Mouse (Mus musculus): ENCODE data around the gene Sept1. TPM values are rescaled to one million over a fixed set of nuclear protein-coding genes. Genes with fewer than 3 reads are reported as not detected.
"Not testable (repeated sequence)": the region's sequence is repeated elsewhere in the genome, so short reads cannot be mapped to it uniquely, and the experiment has no call there.

The Sept1 gene
- polyA plus RNA-seq, 1 experiment: 38.4 TPM

GRCm38 (mm10) chr7:127183828-127184227 is 49.1 kb downstream of the Sept1 start:
- Histone ChIP-seq H3K27me3 (replicated peaks; ENCODE audit: control insufficient read depth, insufficient read depth, low read length) (no peaks in the 10 kb centered on the region), H3K36me3 (ENCODE audit: control insufficient read depth, insufficient read depth, low read length) (no peaks in the 10 kb centered on the region)
- 65% methylated on average over 6 of the region's 6 CpGs for WGBS

DNA sequence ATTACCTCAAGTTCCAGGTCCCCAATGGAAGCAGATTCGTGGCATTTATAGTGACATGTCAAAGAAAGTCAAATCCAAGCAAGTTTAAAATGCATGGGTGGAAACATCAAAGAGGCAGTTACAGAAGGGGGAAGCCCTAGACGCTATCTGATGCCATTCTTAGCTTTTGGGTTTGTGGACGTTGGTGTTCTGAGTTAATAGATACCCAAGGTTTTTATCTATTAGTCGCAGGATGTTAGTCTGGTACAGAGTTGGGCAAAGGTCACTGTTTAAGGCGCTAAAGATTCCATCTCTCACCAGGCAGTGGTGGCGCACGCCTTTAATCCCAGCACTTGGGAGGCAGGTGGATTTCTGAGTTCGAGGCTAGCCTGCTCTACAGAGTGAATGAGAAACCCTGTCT is 49.6 kb downstream of the Sept1 start:
- Histone ChIP-seq H3K27ac (ENCODE audit: insufficient read depth, low read depth, low read length) (no peak overlapping the region), H3K27me3 (replicated peaks; ENCODE audit: control insufficient read depth, insufficient read depth, low read length) (no peaks in the 10 kb centered on the region), H3K4me1 (ENCODE audit: control insufficient read depth, insufficient read depth, low read length) (no peaks in the 10 kb centered on the region), H3K36me3 (ENCODE audit: control insufficient read depth, insufficient read depth, low read length) (no peaks in the 10 kb centered on the region), H3K4me3 (ENCODE audit: insufficient read depth, low read depth, low read length) (no peak overlapping the region)
- peak; percentile 48 for DNase-seq
- TF ChIP-seq CTCF (conservative IDR thresholded peaks at IDR 0.05; ENCODE audit: insufficient read depth, insufficient read length, low read depth, low read length): no peak
- no peak for TF ChIP-seq POLR2A (IDR thresholded peaks at IDR 0.05; ENCODE audit: low read depth, low read length)
- 50% methylated on average over 8 of the region's 8 CpGs for WGBS

More at GRCm38 (mm10) chr7:127183828-127184227, 49.1 kb downstream of the Sept1 start:
- Histone ChIP-seq H3K4me3 (ENCODE audit: insufficient read depth, low read depth, low read length) (no peak overlapping the region), H3K4me1 (ENCODE audit: control insufficient read depth, insufficient read depth, low read length) (no peaks in the 10 kb centered on the region), H3K27ac (ENCODE audit: insufficient read depth, low read depth, low read length) (no peak overlapping the region)
- peak; percentile 66 for TF ChIP-seq CTCF (conservative IDR thresholded peaks at IDR 0.05; ENCODE audit: insufficient read depth, insufficient read length, low read depth, low read length)
- TF ChIP-seq POLR2A (IDR thresholded peaks at IDR 0.05; ENCODE audit: low read depth, low read length): no peak
- DNase-seq: peak; percentile 50

DNA sequence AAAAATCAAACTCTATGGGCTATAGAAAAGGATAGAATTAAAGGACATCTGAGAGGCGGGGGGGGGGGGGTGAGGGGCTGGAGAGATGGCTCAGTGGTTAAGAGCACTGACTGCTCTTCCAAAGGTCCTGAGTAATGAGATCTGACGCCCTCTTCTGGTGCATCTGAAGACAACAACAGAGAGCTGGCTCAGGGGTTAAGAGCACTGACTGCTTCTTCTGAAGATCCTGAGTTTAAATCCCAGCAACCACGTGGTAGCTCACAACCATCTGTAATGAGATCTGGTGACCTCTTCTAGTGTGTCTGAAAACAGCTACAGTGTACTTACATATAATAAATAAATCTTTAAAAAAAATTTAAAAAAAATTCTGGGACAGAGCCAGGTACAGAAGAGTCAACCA is 51.2 kb downstream of the Sept1 start:
- H3K36me3 ChIP-seq (ENCODE audit: control insufficient read depth, insufficient read depth, low read length); DNase-seq; H3K4me1 ChIP-seq (ENCODE audit: control insufficient read depth, insufficient read depth, low read length); H3K4me3 ChIP-seq (ENCODE audit: insufficient read depth, low read depth, low read length); H3K27ac ChIP-seq (ENCODE audit: insufficient read depth, low read depth, low read length); H3K27me3 ChIP-seq (replicated peaks; ENCODE audit: control insufficient read depth, insufficient read depth, low read length): not testable (repeated sequence)
- WGBS: 48% methylated on average over 3 of the region's 3 CpGs

GRCm38 (mm10) chr7:127180783-127181182 is 52.1 kb downstream of the Sept1 start:
- WGBS: 47% methylated on average over 2 of the region's 2 CpGs
- Histone ChIP-seq H3K4me1 (ENCODE audit: control insufficient read depth, insufficient read depth, low read length) (no peaks in the 10 kb centered on the region), H3K4me3 (ENCODE audit: insufficient read depth, low read depth, low read length) (no peak overlapping the region), H3K27ac (ENCODE audit: insufficient read depth, low read depth, low read length) (no peak overlapping the region), H3K27me3 (replicated peaks; ENCODE audit: control insufficient read depth, insufficient read depth, low read length) (no peaks in the 10 kb centered on the region), H3K36me3 (ENCODE audit: control insufficient read depth, insufficient read depth, low read length) (no peaks in the 10 kb centered on the region)
- TF ChIP-seq POLR2A (IDR thresholded peaks at IDR 0.05; ENCODE audit: low read depth, low read length) (no peak), CTCF (conservative IDR thresholded peaks at IDR 0.05; ENCODE audit: insufficient read depth, insufficient read length, low read depth, low read length) (no peak)
- DNase-seq: no peak

DNA sequence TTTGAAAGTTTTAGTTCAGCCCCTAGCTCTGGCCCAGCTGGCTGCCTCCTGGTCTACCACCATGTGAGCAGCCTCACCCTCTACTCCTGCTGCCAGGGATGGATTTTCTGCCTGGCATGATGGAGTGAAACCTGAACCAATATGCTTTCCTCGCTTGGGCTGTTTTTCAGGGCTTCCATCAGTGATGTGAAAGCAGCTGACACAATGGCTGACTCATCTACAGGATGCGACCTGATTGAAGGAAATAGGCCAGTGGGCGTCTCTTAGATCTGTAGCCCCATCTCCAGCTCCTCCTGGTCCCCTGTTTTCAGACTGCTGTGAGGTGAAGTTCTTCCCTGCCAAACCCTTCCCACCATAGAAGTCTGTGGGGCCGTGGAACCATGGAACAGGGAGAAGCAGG is 56.0 kb downstream of the Sept1 start:
- no peaks in the 10 kb centered on the region for H3K36me3 ChIP-seq (ENCODE audit: control insufficient read depth, insufficient read depth, low read length)
- H3K4me1 ChIP-seq (ENCODE audit: control insufficient read depth, insufficient read depth, low read length): no peaks in the 10 kb centered on the region
- no peak overlapping the region for H3K27ac ChIP-seq (ENCODE audit: insufficient read depth, low read depth, low read length)
- no peak for DNase-seq
- WGBS: 69% methylated on average over 4 of the region's 4 CpGs
- TF ChIP-seq POLR2A (IDR thresholded peaks at IDR 0.05; ENCODE audit: low read depth, low read length) (no peak), CTCF (conservative IDR thresholded peaks at IDR 0.05; ENCODE audit: insufficient read depth, insufficient read length, low read depth, low read length) (no peak)
- H3K4me3 ChIP-seq (ENCODE audit: insufficient read depth, low read depth, low read length): no peak overlapping the region
- 0 out of 2 replicates have a peak, but pooled peaks cover 2% of the 10 kb centered on the region for H3K27me3 ChIP-seq (replicated peaks; ENCODE audit: control insufficient read depth, insufficient read depth, low read length)

GRCm38 (mm10) chr7:127166501-127166900 is 66.4 kb downstream of the Sept1 start:
- whole genome bisulfite sequencing: 88% methylated on average over 5 of the region's 5 CpGs
- H3K27ac ChIP-seq (ENCODE audit: insufficient read depth, low read depth, low read length): no peak overlapping the region
- DNase-seq: no peak
- no peak overlapping the region for H3K4me3 ChIP-seq (ENCODE audit: insufficient read depth, low read depth, low read length)
- H3K36me3 ChIP-seq (ENCODE audit: control insufficient read depth, insufficient read depth, low read length): no peaks in the 10 kb centered on the region
- H3K4me1 ChIP-seq (ENCODE audit: control insufficient read depth, insufficient read depth, low read length): no peaks in the 10 kb centered on the region
- TF ChIP-seq POLR2A (IDR thresholded peaks at IDR 0.05; ENCODE audit: low read depth, low read length) (no peak), CTCF (conservative IDR thresholded peaks at IDR 0.05; ENCODE audit: insufficient read depth, insufficient read length, low read depth, low read length) (no peak)
- H3K27me3 ChIP-seq (replicated peaks; ENCODE audit: control insufficient read depth, insufficient read depth, low read length): no peaks in the 10 kb centered on the region

GRCm38 (mm10) chr7:127165607-127166493 is 67.1 kb downstream of the Sept1 start:
- Histone ChIP-seq H3K4me1 (ENCODE audit: control insufficient read depth, insufficient read depth, low read length) (no peaks in the 10 kb centered on the region), H3K27ac (ENCODE audit: insufficient read depth, low read depth, low read length) (no peak overlapping the region), H3K27me3 (replicated peaks; ENCODE audit: control insufficient read depth, insufficient read depth, low read length) (no peaks in the 10 kb centered on the region), H3K36me3 (ENCODE audit: control insufficient read depth, insufficient read depth, low read length) (no peaks in the 10 kb centered on the region), H3K4me3 (ENCODE audit: insufficient read depth, low read depth, low read length) (no peak overlapping the region)
- 76% methylated on average over 12 of the region's 12 CpGs for WGBS
- no peak for DNase-seq
- TF ChIP-seq POLR2A (IDR thresholded peaks at IDR 0.05; ENCODE audit: low read depth, low read length) (no peak), CTCF (conservative IDR thresholded peaks at IDR 0.05; ENCODE audit: insufficient read depth, insufficient read length, low read depth, low read length) (no peak)

Other genes starting within 250 kb of the Sept1 start
- gene Mvp, start 218.5 kb downstream of the Sept1 start, polyA plus RNA-seq (2012; rRNA removed): 56.9 and 66.9 TPM in 2 replicates
- 0.91 and 1.3 TPM in 2 replicates for gene Pagr1b, start 216.6 kb downstream of the Sept1 start, polyA plus RNA-seq (2012; rRNA removed)
- 2.8 and 17.6 TPM in 2 replicates for gene Pagr1a, start 215.8 kb downstream of the Sept1 start, polyA plus RNA-seq (2012; rRNA removed)
- gene Gm42742, start 212.0 kb downstream of the Sept1 start, polyA plus RNA-seq (2012; rRNA removed): 21.2 and 28.9 TPM in 2 replicates
- gene Prrt2, start 211.9 kb downstream of the Sept1 start, polyA plus RNA-seq (2012; rRNA removed): 3.6 and 4.6 TPM in 2 replicates
- 97.9 and 115 TPM in 2 replicates for gene Maz, start 206.1 kb downstream of the Sept1 start, polyA plus RNA-seq (2012; rRNA removed)
- 0.67 and 0.73 TPM in 2 replicates for gene Kif22, start 190.7 kb downstream of the Sept1 start, polyA plus RNA-seq (2012; rRNA removed)
- gene Zg16, start 145.8 kb downstream of the Sept1 start, polyA plus RNA-seq (2012; rRNA removed): not detected in 2 replicates
- gene AI467606, start 141.8 kb downstream of the Sept1 start, polyA plus RNA-seq (2012; rRNA removed): 4.2 and 7.7 TPM in 2 replicates
- 127 and 137 TPM in 2 replicates for gene Qprt, start 110.9 kb downstream of the Sept1 start, polyA plus RNA-seq (2012; rRNA removed)
- 2.7 and 5.2 TPM in 2 replicates for gene Spn, start 95.3 kb downstream of the Sept1 start, polyA plus RNA-seq (2012; rRNA removed)
- gene Cd2bp2, start 37.1 kb downstream of the Sept1 start, polyA plus RNA-seq (2012; rRNA removed): 26.9 and 33.6 TPM in 2 replicates
- gene Tbc1d10b, start 24.7 kb downstream of the Sept1 start, polyA plus RNA-seq (2012; rRNA removed): 26.8 and 28.5 TPM in 2 replicates
- gene Mylpf, start 24.2 kb downstream of the Sept1 start, polyA plus RNA-seq (2012; rRNA removed): 0.33 and 90.1 TPM in 2 replicates
- gene Zfp553, start 69 bp downstream of the Sept1 start, polyA plus RNA-seq (2012; rRNA removed): 7.9 and 9.6 TPM in 2 replicates
- 48.4 and 85.5 TPM in 2 replicates for gene Zfp771, start 11.1 kb upstream of the Sept1 start, polyA plus RNA-seq (2012; rRNA removed)
- 68.9 and 70.5 TPM in 2 replicates for gene Dctpp1, start 27.6 kb upstream of the Sept1 start, polyA plus RNA-seq (2012; rRNA removed)
- gene Sephs2, start 40.9 kb upstream of the Sept1 start, polyA plus RNA-seq (2012; rRNA removed): 153 and 156 TPM in 2 replicates
- 2.9 and 7.2 TPM in 2 replicates for gene Itgal, start 63.1 kb upstream of the Sept1 start, polyA plus RNA-seq (2012; rRNA removed)
- gene Zfp768, start 112.5 kb upstream of the Sept1 start, polyA plus RNA-seq (2012; rRNA removed): 36.7 and 52.0 TPM in 2 replicates
- 6.5 and 7.2 TPM in 2 replicates for gene Zfp747, start 142.9 kb upstream of the Sept1 start, polyA plus RNA-seq (2012; rRNA removed)
- 3.3 and 3.4 TPM in 2 replicates for gene 9130019O22Rik, start 154.0 kb upstream of the Sept1 start, polyA plus RNA-seq (2012; rRNA removed)
- gene E430018J23Rik, start 160.5 kb upstream of the Sept1 start, polyA plus RNA-seq (2012; rRNA removed): 5.5 and 7.4 TPM in 2 replicates
- gene Zfp764, start 173.7 kb upstream of the Sept1 start, polyA plus RNA-seq (2012; rRNA removed): 6.2 and 6.6 TPM in 2 replicates
- 19.1 TPM in 2 replicates for gene Zfp688, start 188.9 kb upstream of the Sept1 start, polyA plus RNA-seq (2012; rRNA removed)
- 3.0 and 3.4 TPM in 2 replicates for gene Zfp689, start 216.0 kb upstream of the Sept1 start, polyA plus RNA-seq (2012; rRNA removed)
- 58.7 and 62.6 TPM in 2 replicates for gene Prr14, start 226.5 kb upstream of the Sept1 start, polyA plus RNA-seq (2012; rRNA removed)
- 19.1 and 23.7 TPM in 2 replicates for gene Fbrs, start 246.1 kb upstream of the Sept1 start, polyA plus RNA-seq (2012; rRNA removed)

Measured in kidney, adult 2 months (tissue).